Mouse (Mus musculus) small intestine, adult 2 months (tissue): ENCODE measurements around the gene Vamp5. TPM values are rescaled to one million over a fixed set of nuclear protein-coding genes. Genes with fewer than 3 reads are reported as not detected.
A peak's percentile ranks its signal among the peaks of the same experiment; 100 is the strongest.

Experiments
- H3K27ac ChIP-seq: fragments of 200-500 bp; 2 replicates; pipeline ENCODE4 v1.5.1; 2012; ENCODE audit warnings: low read depth, low read length, control low read depth, inconsistent platforms; ENCODE audit not compliant: insufficient read depth
- H3K27me3 ChIP-seq: fragments of 200-500 bp; 2 replicates; pipeline ENCODE4 v1.6.1; 2012; ENCODE audit warnings: mild to moderate bottlenecking, moderate library complexity, low read length, inconsistent platforms; ENCODE audit not compliant: control insufficient read depth, insufficient read depth
- H3K36me3 ChIP-seq: fragments of 200-500 bp; 2 replicates; pipeline ENCODE4 v1.6.1; 2012; ENCODE audit warnings: mild to moderate bottlenecking, low read length, control low read depth, inconsistent platforms; ENCODE audit not compliant: control insufficient read depth, insufficient read depth
- H3K4me1 ChIP-seq: fragments of 200-500 bp; 2 replicates; pipeline ENCODE4 v1.6.1; 2012; ENCODE audit warnings: low read length, inconsistent platforms, mixed read lengths; ENCODE audit not compliant: control insufficient read depth, insufficient read depth, insufficient read length
- H3K4me3 ChIP-seq: fragments of 200-500 bp; 2 replicates; pipeline ENCODE4 v1.5.1; 2012; ENCODE audit warnings: low read depth, mild to moderate bottlenecking, control low read depth, inconsistent platforms, low read length, moderate library complexity
- CTCF ChIP-seq: fragments of 200-500 bp; IDR thresholded peaks from 2 replicates; pipeline ENCODE4 v1.5.1; 2012; ENCODE audit warnings: low read depth, mild to moderate bottlenecking, control low read depth, inconsistent platforms, low read length, moderate library complexity, mixed read lengths; ENCODE audit not compliant: insufficient replicate concordance, insufficient read length; ENCODE audit errors: extremely low read depth
- POLR2A ChIP-seq: fragments of 200-500 bp; IDR thresholded peaks from 2 replicates; pipeline ENCODE4 v1.6.1; 2012; ENCODE audit warnings: low read depth, mild to moderate bottlenecking, control low read depth, inconsistent platforms, low read length, moderate library complexity
- WGBS: fragments of 180-500 bp; shearing (Covaris S2); methylation state at CpG from one replicate; pipeline ENCODE4 v1.1.7; 2018; 5-methylcytosine and 5-hydroxymethylcytosine counted together
- polyA plus RNA-seq: library from polyadenylated mRNA; depleted of rRNA; stranded (reverse); fragments of >200 nt; gene quantifications from 2 replicates; pipeline ENCODE4 v1.2.3, GENCODE M21; 2012

Vamp5 gene
- polyA plus RNA-seq, 1 experiment = 19.8 TPM

DNA sequence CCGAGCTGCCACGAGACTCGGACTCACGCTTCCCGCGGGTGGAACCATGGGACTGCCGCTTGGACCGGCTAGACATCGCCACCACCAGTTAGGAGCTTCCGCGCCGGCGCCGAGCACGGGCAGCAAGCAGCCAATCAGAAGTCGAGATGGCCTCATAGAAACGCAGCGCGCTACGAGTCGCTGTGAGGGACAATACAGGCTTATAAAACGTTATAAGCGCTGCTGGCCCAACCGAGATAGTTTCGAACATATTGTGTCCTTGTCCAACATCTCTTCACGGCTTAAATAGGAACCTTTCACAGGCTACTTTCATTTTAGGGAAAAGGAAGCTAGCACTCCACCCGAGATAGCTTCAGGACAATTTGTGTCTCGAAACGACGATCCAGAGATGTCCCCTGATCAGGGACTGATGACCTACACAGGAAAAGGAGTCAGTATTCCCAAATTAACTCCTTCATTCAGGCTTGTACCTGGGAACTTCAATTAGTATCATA lies 35.1 kb downstream of the Vamp5 start, which contains the start of gene Usp39:
Gene Usp39 (minus strand): TSS at position 111 of the 494 bp plus-strand sequence.
- H3K4me1 ChIP-seq = peaks cover 9% of the 10 kb centered on the region
- H3K27ac ChIP-seq = no peak within 1 kb of the TSS
- no peaks in the 10 kb centered on the region for H3K27me3 ChIP-seq
- peaks cover 15% of the 10 kb centered on the region for H3K36me3 ChIP-seq
- peak within 1 kb of the TSS; percentile 87 for H3K4me3 ChIP-seq
- peak; percentile 53; the same call in 1 of the 2 replicates for TF ChIP-seq POLR2A
- TF ChIP-seq CTCF = no peak
- WGBS = under 1% methylated on average over 30 of the region's 30 CpGs

- Histone ChIP-seq H3K4me3 (peak overlapping the region; percentile 87), H3K27me3 (no peaks in the 10 kb centered on the region), H3K27ac (no peak overlapping the region), H3K4me1 (peaks cover 9% of the 10 kb centered on the region), H3K36me3 (peaks cover 14% of the 10 kb centered on the region; the same call in 1 of the 2 replicates)
- no peak for TF ChIP-seq POLR2A
- TF ChIP-seq CTCF = no peak
- WGBS = 1% methylated on average over 42 of the region's 42 CpGs
Measured at GRCm38 (mm10) chr6:72344396-72345073, 35.7 kb downstream of the Vamp5 start.

GRCm38 (mm10) chr6:72340481-72340880 lies 39.8 kb downstream of the Vamp5 start:
- no peak overlapping the region for H3K27ac ChIP-seq
- 30% methylated on average over 2 of the region's 2 CpGs for WGBS
- no peaks in the 10 kb centered on the region for H3K27me3 ChIP-seq
- no peak overlapping the region for H3K4me3 ChIP-seq
- H3K36me3 ChIP-seq = peaks cover 30% of the 10 kb centered on the region
- H3K4me1 ChIP-seq = peaks cover 2% of the 10 kb centered on the region; the same call in 1 of the 2 replicates
- TF ChIP-seq CTCF (no peak), POLR2A (no peak)

GRCm38 (mm10) chr6:72333111-72333510 lies 47.2 kb downstream of the Vamp5 start:
- H3K27ac ChIP-seq = no peak overlapping the region
- WGBS = 86% methylated on average over 5 of the region's 5 CpGs

GRCm38 (mm10) chr6:72330133-72330532 lies 50.1 kb downstream of the Vamp5 start:
- TF ChIP-seq CTCF (no peak), POLR2A (no peak)
- WGBS = 84% methylated on average over 4 of the region's 4 CpGs

More at GRCm38 (mm10) chr6:72333111-72333510, 47.2 kb downstream of the Vamp5 start:
- TF ChIP-seq CTCF (no peak), POLR2A (no peak)
- H3K4me1 ChIP-seq = no peaks in the 10 kb centered on the region
- peaks cover 54% of the 10 kb centered on the region for H3K36me3 ChIP-seq
- no peaks in the 10 kb centered on the region for H3K27me3 ChIP-seq
- no peak overlapping the region for H3K4me3 ChIP-seq

GRCm38 (mm10) chr6:72329019-72329418 lies 51.2 kb downstream of the Vamp5 start:
- no peak for TF ChIP-seq CTCF
- Histone ChIP-seq H3K27me3 (no peaks in the 10 kb centered on the region), H3K27ac (no peak overlapping the region), H3K4me1 (no peaks in the 10 kb centered on the region), H3K4me3 (no peak overlapping the region), H3K36me3 (peaks cover 50% of the 10 kb centered on the region)
- 86% methylated on average over 5 of the region's 5 CpGs for WGBS

More at GRCm38 (mm10) chr6:72330133-72330532, 50.1 kb downstream of the Vamp5 start:
- H3K27ac ChIP-seq = no peak overlapping the region
- H3K4me3 ChIP-seq = no peak overlapping the region
- peaks cover 46% of the 10 kb centered on the region for H3K36me3 ChIP-seq
- H3K4me1 ChIP-seq = no peaks in the 10 kb centered on the region
- no peaks in the 10 kb centered on the region for H3K27me3 ChIP-seq

GRCm38 (mm10) chr6:72326274-72326673 lies 54.0 kb downstream of the Vamp5 start:
- TF ChIP-seq POLR2A (no peak), CTCF (peak; percentile 40; the same call in 1 of the 2 replicates)
- Histone ChIP-seq H3K4me1 (no peaks in the 10 kb centered on the region), H3K27ac (no peak overlapping the region), H3K27me3 (no peaks in the 10 kb centered on the region), H3K36me3 (peaks cover 58% of the 10 kb centered on the region), H3K4me3 (no peak overlapping the region)
- 43% methylated on average over 6 of the region's 6 CpGs for WGBS
